ENCODE assay signal across 8 mouse cellular contexts in the genomic region with DNA sequence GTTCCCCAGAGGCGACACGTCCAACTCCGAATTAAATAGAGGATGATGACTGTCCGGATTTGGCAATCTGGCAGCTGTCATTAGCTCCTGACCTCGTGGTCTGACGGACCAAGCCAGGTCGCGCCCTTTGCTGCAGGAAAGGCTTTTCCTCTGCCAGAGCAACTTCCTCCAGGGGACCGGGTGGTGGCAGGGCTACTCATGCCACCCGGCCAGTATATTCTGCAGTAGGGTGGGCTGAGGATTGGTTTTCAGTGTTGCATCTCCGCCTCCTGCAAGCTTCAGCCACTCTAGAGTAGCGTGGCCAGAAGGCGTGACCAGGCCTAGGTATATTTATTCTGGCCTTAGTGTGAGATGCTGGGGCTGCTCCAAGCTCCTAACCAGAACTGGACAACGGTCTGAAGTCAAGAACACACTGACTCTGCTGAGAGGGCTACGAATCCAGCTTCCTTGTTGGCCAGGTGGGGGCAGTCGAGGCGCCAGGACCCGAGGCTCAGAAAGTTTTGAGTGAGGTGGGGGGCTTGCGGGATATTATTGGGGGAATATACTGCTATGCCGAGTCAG. TPM values are rescaled to one million over a fixed set of nuclear protein-coding genes. Genes with fewer than 3 reads are reported as not detected.
DNase-seq lines count a peak whose midpoint lies in the region; ATAC-seq and TF ChIP-seq lines count a peak whose summit lies in the region.

No protein-coding gene starts in this region.

- DNase-seq in A20 (ENCODE audit: low read depth, low spot score): peak; percentile 76
- peak; percentile 23 for DNase-seq in T-cell, adult 2 months (ENCODE audit: low spot score)
- DNase-seq in embryo, embryonic 11 days: peak; percentile 69
- peak; percentile 81 for DNase-seq in lung, postnatal 36 days
- no peak for DNase-seq in layer of hippocampus, postnatal 14 days (ENCODE audit: low spot score in 2 of 2)

- no peaks in the 10 kb centered on the region for H3K27me3 ChIP-seq in heart, embryonic 11.5 days (ENCODE audit: control insufficient read depth, insufficient read depth, low read length)
- H3K27me3 ChIP-seq in kidney, embryonic 15.5 days: no peaks in the 10 kb centered on the region
- no peaks in the 10 kb centered on the region for H3K27me3 ChIP-seq in small intestine, adult 2 months (ENCODE audit: control insufficient read depth, insufficient read depth, low read length)

- 21% methylated on average over 20 of the region's 20 CpGs for WGBS in heart, embryonic 11.5 days (ENCODE audit: insufficient replicate concordance)
- 22% methylated on average over 20 of the region's 20 CpGs for WGBS in kidney, embryonic 15.5 days
- WGBS in small intestine, adult 2 months: 33% methylated on average over 20 of the region's 20 CpGs

- TF ChIP-seq POLR2A in small intestine, adult 2 months (IDR thresholded peaks at IDR 0.05; ENCODE audit: low read depth, low read length): no peak

- H3K4me2 ChIP-seq in heart, embryonic 11.5 days: peak overlapping the region; percentile 69
- peak overlapping the region; percentile 67 for H3K4me2 ChIP-seq in kidney, embryonic 15.5 days

- no peaks in the 10 kb centered on the region for H3K9me3 ChIP-seq in heart, embryonic 11.5 days (replicated peaks; ENCODE audit: control insufficient read depth, low read length)
- H3K9me3 ChIP-seq in kidney, embryonic 15.5 days (replicated peaks): no peaks in the 10 kb centered on the region

- peak overlapping the region; percentile 89 for H3K4me3 ChIP-seq in heart, embryonic 11.5 days (ENCODE audit: low read depth, low read length)
- no peak overlapping the region for H3K4me3 ChIP-seq in kidney, embryonic 15.5 days (replicated peaks)
- no peak overlapping the region; the same call in 1 of the 2 replicates for H3K4me3 ChIP-seq in small intestine, adult 2 months (ENCODE audit: low read depth, low read length)

- TF ChIP-seq CTCF in small intestine, adult 2 months (IDR thresholded peaks at IDR 0.05; ENCODE audit: extremely low read depth, insufficient read length, insufficient replicate concordance, low read depth, low read length): peak; percentile 58; the same call in 1 of the 2 replicates

- H3K4me1 ChIP-seq in heart, embryonic 11.5 days (ENCODE audit: control insufficient read depth, insufficient read depth, low read length): peaks cover 30% of the 10 kb centered on the region
- H3K4me1 ChIP-seq in kidney, embryonic 15.5 days: peaks cover 42% of the 10 kb centered on the region
- H3K4me1 ChIP-seq in small intestine, adult 2 months (ENCODE audit: control insufficient read depth, insufficient read depth, insufficient read length, low read length): peaks cover 14% of the 10 kb centered on the region

- no peaks in the 10 kb centered on the region for H3K36me3 ChIP-seq in heart, embryonic 11.5 days (ENCODE audit: control insufficient read depth, insufficient read depth, low read length)
- H3K36me3 ChIP-seq in kidney, embryonic 15.5 days: no peaks in the 10 kb centered on the region
- no peaks in the 10 kb centered on the region for H3K36me3 ChIP-seq in small intestine, adult 2 months (ENCODE audit: control insufficient read depth, insufficient read depth, low read length)

- no peak overlapping the region for H3K9ac ChIP-seq in heart, embryonic 11.5 days (ENCODE audit: low read depth, low read length)
- no peak overlapping the region for H3K9ac ChIP-seq in kidney, embryonic 15.5 days

- ATAC-seq in heart, embryonic 11.5 days (replicated peaks; ENCODE audit: insufficient number of reproducible peaks, low FRiP score, low TSS enrichment): no peak
- no peak; the same call in 1 of the 2 replicates for ATAC-seq in kidney, embryonic 15.5 days (replicated peaks; ENCODE audit: low FRiP score)

- H3K27ac ChIP-seq in heart, embryonic 11.5 days (ENCODE audit: low read depth, low read length): no peak overlapping the region
- H3K27ac ChIP-seq in kidney, embryonic 15.5 days: no peak overlapping the region
- no peak overlapping the region for H3K27ac ChIP-seq in small intestine, adult 2 months (ENCODE audit: insufficient read depth, low read depth, low read length)

RNA-seq across cellular contexts. Expression of gene Cemip2, which starts 0.9 kb away (rescaled TPM):
- polyA plus RNA-seq in heart, embryonic 11.5 days (2014; fragmentation: Nextera tagmentation; extraction: Ambion mirVana): 77.0 and 99.7 TPM in 2 replicates
- 23.8 and 24.5 TPM in 2 replicates for polyA plus RNA-seq in kidney, embryonic 15.5 days (2015; fragmentation: Nextera tagmentation; extraction: Ambion mirVana)
- 2.0 and 3.8 TPM in 2 replicates for polyA plus RNA-seq in small intestine, adult 2 months (2012; rRNA removed)
- 10 to 100 TPM; 23.2 to 23.9 TPM for total RNA-seq in layer of hippocampus, postnatal 14 days (2021)

Comparison
In these comparisons a context has a peak if more than half of its experiments do, and no peak if none do; other contexts are left out.
1. DNase-seq: peak in A20 (single experiment), T-cell, adult 2 months (single experiment), embryo, embryonic 11 days (single experiment) and lung, postnatal 36 days (single experiment); none in layer of hippocampus, postnatal 14 days (0 of 2).